Mouse (Mus musculus): ENCODE results near the gene Dpyd.

The Dpyd gene

GRCm38 (mm10) chr3:118626455-118627375, 64.8 kb downstream of the Dpyd start:
- Histone ChIP-seq H3K36me3 (ENCODE audit: control insufficient read depth, insufficient read depth, low read length, poor library complexity, severe bottlenecking) (no peaks in the 10 kb centered on the region), H3K27me3 (ENCODE audit: control insufficient read depth, insufficient read depth, low read length, poor library complexity, severe bottlenecking) (no peaks in the 10 kb centered on the region)
- no peak for DNase-seq (ENCODE audit: low read depth, low spot score)

GRCm38 (mm10) chr3:118629737-118630136, 67.8 kb downstream of the Dpyd start:
- H3K27me3 ChIP-seq (ENCODE audit: control insufficient read depth, insufficient read depth, low read length, poor library complexity, severe bottlenecking), result no peaks in the 10 kb centered on the region
- no peaks in the 10 kb centered on the region for H3K36me3 ChIP-seq (ENCODE audit: control insufficient read depth, insufficient read depth, low read length, poor library complexity, severe bottlenecking)
- no peak for DNase-seq (ENCODE audit: low read depth, low spot score)

- H3K36me3 ChIP-seq (ENCODE audit: control insufficient read depth, insufficient read depth, low read length, poor library complexity, severe bottlenecking), result no peaks in the 10 kb centered on the region
- H3K27me3 ChIP-seq (ENCODE audit: control insufficient read depth, insufficient read depth, low read length, poor library complexity, severe bottlenecking), result no peaks in the 10 kb centered on the region
- DNase-seq (ENCODE audit: low read depth, low spot score), result no peak
These were observed 84.2 kb downstream of the Dpyd start for GRCm38 (mm10) chr3:118646024-118646570.

- no peak for DNase-seq (ENCODE audit: low read depth, low spot score)
- Histone ChIP-seq H3K27me3 (ENCODE audit: control insufficient read depth, insufficient read depth, low read length, poor library complexity, severe bottlenecking) (no peaks in the 10 kb centered on the region), H3K36me3 (ENCODE audit: control insufficient read depth, insufficient read depth, low read length, poor library complexity, severe bottlenecking) (no peaks in the 10 kb centered on the region)
These were observed 102.2 kb downstream of the Dpyd start for GRCm38 (mm10) chr3:118663987-118664692.

- DNase-seq (ENCODE audit: low read depth, low spot score), result no peak
- Histone ChIP-seq H3K36me3 (ENCODE audit: control insufficient read depth, insufficient read depth, low read length, poor library complexity, severe bottlenecking) (no peaks in the 10 kb centered on the region), H3K27me3 (ENCODE audit: control insufficient read depth, insufficient read depth, low read length, poor library complexity, severe bottlenecking) (no peaks in the 10 kb centered on the region)
These were observed 112.3 kb downstream of the Dpyd start for GRCm38 (mm10) chr3:118674121-118674745.

GRCm38 (mm10) chr3:118675441-118675840, 113.5 kb downstream of the Dpyd start:
- DNase-seq (ENCODE audit: low read depth, low spot score), result no peak
- no peaks in the 10 kb centered on the region for H3K36me3 ChIP-seq (ENCODE audit: control insufficient read depth, insufficient read depth, low read length, poor library complexity, severe bottlenecking)

GRCm38 (mm10) chr3:118676052-118676777, 114.3 kb downstream of the Dpyd start:
- H3K36me3 ChIP-seq (ENCODE audit: control insufficient read depth, insufficient read depth, low read length, poor library complexity, severe bottlenecking), result no peaks in the 10 kb centered on the region
- no peak for DNase-seq (ENCODE audit: low read depth, low spot score)
- no peaks in the 10 kb centered on the region for H3K27me3 ChIP-seq (ENCODE audit: control insufficient read depth, insufficient read depth, low read length, poor library complexity, severe bottlenecking)

More at GRCm38 (mm10) chr3:118675441-118675840, 113.5 kb downstream of the Dpyd start:
- H3K27me3 ChIP-seq (ENCODE audit: control insufficient read depth, insufficient read depth, low read length, poor library complexity, severe bottlenecking), result no peaks in the 10 kb centered on the region

GRCm38 (mm10) chr3:118680803-118681202, 118.9 kb downstream of the Dpyd start:
- DNase-seq (ENCODE audit: low read depth, low spot score), result no peak
- Histone ChIP-seq H3K27me3 (ENCODE audit: control insufficient read depth, insufficient read depth, low read length, poor library complexity, severe bottlenecking) (no peaks in the 10 kb centered on the region), H3K36me3 (ENCODE audit: control insufficient read depth, insufficient read depth, low read length, poor library complexity, severe bottlenecking) (no peaks in the 10 kb centered on the region)

GRCm38 (mm10) chr3:118750269-118750668, 188.3 kb downstream of the Dpyd start:
- no peak for DNase-seq (ENCODE audit: low read depth, low spot score)
- Histone ChIP-seq H3K36me3 (ENCODE audit: control insufficient read depth, insufficient read depth, low read length, poor library complexity, severe bottlenecking) (no peaks in the 10 kb centered on the region), H3K27me3 (ENCODE audit: control insufficient read depth, insufficient read depth, low read length, poor library complexity, severe bottlenecking) (no peaks in the 10 kb centered on the region)

- DNase-seq (ENCODE audit: low read depth, low spot score), result no peak
- Histone ChIP-seq H3K27me3 (ENCODE audit: control insufficient read depth, insufficient read depth, low read length, poor library complexity, severe bottlenecking) (no peaks in the 10 kb centered on the region), H3K36me3 (ENCODE audit: control insufficient read depth, insufficient read depth, low read length, poor library complexity, severe bottlenecking) (no peaks in the 10 kb centered on the region)
These were observed 191.7 kb downstream of the Dpyd start for GRCm38 (mm10) chr3:118753623-118754022.

- no peaks in the 10 kb centered on the region for H3K27me3 ChIP-seq (ENCODE audit: control insufficient read depth, insufficient read depth, low read length, poor library complexity, severe bottlenecking)
- H3K36me3 ChIP-seq (ENCODE audit: control insufficient read depth, insufficient read depth, low read length, poor library complexity, severe bottlenecking), result no peaks in the 10 kb centered on the region
- no peak for DNase-seq (ENCODE audit: low read depth, low spot score)
These were observed 194.2 kb downstream of the Dpyd start for GRCm38 (mm10) chr3:118756099-118756498.

GRCm38 (mm10) chr3:118812885-118813284, 251.0 kb downstream of the Dpyd start:
- Histone ChIP-seq H3K36me3 (ENCODE audit: control insufficient read depth, insufficient read depth, low read length, poor library complexity, severe bottlenecking) (no peaks in the 10 kb centered on the region), H3K27me3 (ENCODE audit: control insufficient read depth, insufficient read depth, low read length, poor library complexity, severe bottlenecking) (no peaks in the 10 kb centered on the region)
- DNase-seq (ENCODE audit: low read depth, low spot score), result no peak

- DNase-seq (ENCODE audit: low read depth, low spot score), result no peak
- no peaks in the 10 kb centered on the region for H3K27me3 ChIP-seq (ENCODE audit: control insufficient read depth, insufficient read depth, low read length, poor library complexity, severe bottlenecking)
- no peaks in the 10 kb centered on the region for H3K36me3 ChIP-seq (ENCODE audit: control insufficient read depth, insufficient read depth, low read length, poor library complexity, severe bottlenecking)
These were observed 288.9 kb downstream of the Dpyd start for GRCm38 (mm10) chr3:118850613-118851527.

Measured in splenic B cell, adult 2 months (primary cell).